Mouse (Mus musculus) ES-E14 (cell line): ENCODE data around the gene Dcaf8. TPM values are rescaled to one million over a fixed set of nuclear protein-coding genes. Genes with fewer than 3 reads are reported as not detected.

Experiments used
- DNase-seq: peaks from one replicate; pipeline ENCODE4 v3.0.0-alpha.2; 2013; ENCODE audit warnings: low read depth, low spot score
- H3K27ac ChIP-seq: 2 replicates; pipeline ENCODE4 v1.5.1; 2012; ENCODE audit warnings: low read depth, mild to moderate bottlenecking, low read length, moderate library complexity, mixed read lengths; ENCODE audit not compliant: poor library complexity, insufficient read depth, severe bottlenecking
- H3K36me3 ChIP-seq: 2 replicates; pipeline ENCODE4 v1.6.1; 2012; ENCODE audit warnings: mild to moderate bottlenecking, low read length, moderate library complexity, mixed read lengths; ENCODE audit not compliant: control insufficient read depth, poor library complexity, insufficient read depth, severe bottlenecking
- H3K4me1 ChIP-seq, 2 experiments: fragments of 150-350 bp in 1 of 2; sonication (generic) in 1 of 2; 2 replicates each; pipeline ENCODE4 v1.6.1; 2012; ENCODE audit warnings: low read length in 2 of 2, mild to moderate bottlenecking in 1 of 2, mixed read lengths in 1 of 2; ENCODE audit not compliant: control insufficient read depth in 2 of 2, insufficient read depth in 2 of 2, poor library complexity in 1 of 2
- H3K4me3 ChIP-seq, 2 experiments: fragments of 150-350 bp in 1 of 2; sonication (generic) in 1 of 2; 2 replicates each; pipeline ENCODE4 v1.5.1; 2012; ENCODE audit warnings: low read length in 2 of 2, low read depth in 1 of 2, mild to moderate bottlenecking in 1 of 2, mixed read lengths in 1 of 2; ENCODE audit not compliant: insufficient read depth in 1 of 2, poor library complexity in 1 of 2, severe bottlenecking in 1 of 2
- H3K9ac ChIP-seq: 2 replicates; pipeline ENCODE4 v1.6.1; 2012; ENCODE audit warnings: low read depth, mild to moderate bottlenecking, low read length, mixed read lengths; ENCODE audit not compliant: poor library complexity, insufficient read depth, severe bottlenecking
- H3K9me3 ChIP-seq: fragments of 150-350 bp; sonication (generic); 2 replicates; pipeline ENCODE4 v1.6.1; 2012; ENCODE audit warnings: low read depth, mild to moderate bottlenecking, low read length; ENCODE audit not compliant: control insufficient read depth, insufficient read depth
- CHD2 ChIP-seq: IDR thresholded peaks from 2 replicates; pipeline ENCODE4 v1.6.1; 2014; ENCODE audit warnings: mild to moderate bottlenecking, low read depth, low read length, inconsistent platforms
- HCFC1 ChIP-seq: IDR thresholded peaks from 2 replicates; pipeline ENCODE4 v1.6.1; 2012; ENCODE audit warnings: low read length, inconsistent platforms, borderline replicate concordance; ENCODE audit not compliant: insufficient read depth
- MAFK ChIP-seq: IDR thresholded peaks from 2 replicates; pipeline ENCODE4 v1.6.1; 2014; ENCODE audit warnings: mild to moderate bottlenecking, low read depth, low read length, inconsistent platforms; ENCODE audit not compliant: insufficient read depth
- ZC3H11A ChIP-seq: IDR thresholded peaks from 2 replicates; pipeline ENCODE4 v1.6.1; 2012; ENCODE audit warnings: low read depth, mild to moderate bottlenecking, inconsistent platforms, low read length, borderline replicate concordance
- ZNF384 ChIP-seq: IDR thresholded peaks from 2 replicates; pipeline ENCODE4 v1.6.1; 2012; ENCODE audit warnings: low read depth, low read length, inconsistent platforms
- in situ Hi-C, 2 experiments: fragments of 600-800 bp; cut with MboI; formaldehyde crosslinking; loops; one replicate each; pipeline ENCODE4 v1.15.1; 2025; ENCODE audit warnings: low sequenced_read_pairs in 2 of 2, inconsistent platforms in 1 of 2; ENCODE audit not compliant: unreplicated experiment in 2 of 2
- total RNA-seq: library from RNA; depleted of rRNA; stranded (reverse); fragments of 300-350 nt; gene quantifications from 2 replicates; pipeline ENCODE4 v1.2.3, GENCODE M21; 2012

The Dcaf8 gene
- total RNA-seq, 1 experiment = 58.0 TPM

DNA sequence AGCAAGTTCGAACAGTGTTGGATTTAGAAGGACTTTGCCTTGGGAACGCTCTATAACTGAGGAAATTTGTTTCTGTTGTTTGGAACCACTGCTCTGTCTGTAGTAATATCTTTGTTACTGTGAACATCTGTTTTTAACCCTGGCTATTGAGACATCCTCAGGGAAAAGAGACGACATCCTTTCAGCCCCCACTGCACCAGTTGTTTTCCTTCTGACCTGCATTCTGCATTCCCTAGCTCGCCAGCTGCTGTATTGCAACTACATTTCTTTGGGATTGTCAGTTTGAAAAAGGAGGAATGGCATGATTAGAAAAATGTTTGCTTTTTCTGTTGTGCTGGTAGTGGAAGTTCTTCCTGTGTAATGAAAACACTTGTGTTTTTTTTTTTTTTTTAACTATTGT is 33.0 kb downstream of the Dcaf8 start:
- H3K4me3 ChIP-seq = no peak overlapping the region
- no peak overlapping the region for H3K27ac ChIP-seq
- no peak overlapping the region for H3K9ac ChIP-seq
- TF ChIP-seq MAFK (no peak), ZC3H11A (no peak), HCFC1 (no peak), ZNF384 (no peak), CHD2 (no peak)
- H3K36me3 ChIP-seq = peaks cover 7% of the 10 kb centered on the region
- in situ Hi-C loops = no loop called here
- no peaks in the 10 kb centered on the region; the same call in 1 of the 2 replicates for H3K9me3 ChIP-seq
- H3K4me1 ChIP-seq = no peaks in the 10 kb centered on the region
- no peak for DNase-seq

DNA sequence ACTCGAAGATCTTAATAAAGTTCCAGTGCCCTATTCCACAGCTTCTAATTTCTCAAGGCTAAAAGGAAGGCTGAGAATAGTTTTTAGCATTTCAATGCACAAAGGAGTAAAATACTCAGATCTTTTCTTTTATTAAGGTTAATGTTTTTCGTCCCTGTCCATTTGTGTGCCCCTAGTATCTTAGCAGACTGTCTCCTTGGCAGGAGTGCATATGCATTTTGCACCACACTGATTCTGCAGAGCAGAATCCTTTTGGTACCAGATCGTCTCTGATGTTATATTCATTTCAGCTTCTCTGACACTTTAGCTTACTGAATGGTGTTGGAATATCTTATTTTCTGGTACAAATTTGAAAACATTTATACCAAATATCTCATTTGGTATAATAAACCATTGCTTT is 33.9 kb downstream of the Dcaf8 start:
- peaks cover 10% of the 10 kb centered on the region for H3K36me3 ChIP-seq
- no peak for TF ChIP-seq HCFC1
- TF ChIP-seq ZC3H11A = no peak
- TF ChIP-seq ZNF384 = no peak
- TF ChIP-seq MAFK = no peak
- TF ChIP-seq CHD2 = no peak
- no peaks in the 10 kb centered on the region; the same call in 1 of the 2 replicates for H3K9me3 ChIP-seq
- no peak overlapping the region for H3K4me3 ChIP-seq
- no peak for DNase-seq
- no peak overlapping the region for H3K9ac ChIP-seq
- in situ Hi-C loops = no loop called here
- no peak overlapping the region for H3K27ac ChIP-seq
- no peaks in the 10 kb centered on the region for H3K4me1 ChIP-seq

DNA sequence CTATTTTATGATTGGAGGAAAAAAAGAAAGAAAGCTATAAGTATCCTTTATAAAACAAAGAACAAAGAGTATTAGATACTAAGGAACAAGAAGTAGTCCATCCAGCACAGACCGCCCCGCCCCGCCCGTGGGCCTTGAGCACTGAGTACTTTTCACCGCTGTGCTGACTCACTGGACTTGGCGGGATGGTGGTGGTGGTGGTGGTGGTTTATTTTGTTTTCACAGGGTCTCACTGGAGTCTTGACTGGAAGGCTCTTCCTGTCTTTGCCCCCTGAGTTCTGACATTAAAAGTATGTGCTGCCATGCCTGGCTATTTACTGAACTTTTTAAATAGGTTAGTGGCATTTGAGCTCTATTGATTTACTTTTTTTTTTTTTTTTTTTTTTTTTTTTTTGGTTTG is 35.2 kb downstream of the Dcaf8 start:
- Histone ChIP-seq H3K9ac (no peak overlapping the region), H3K27ac (no peak overlapping the region), H3K36me3 (peaks cover 14% of the 10 kb centered on the region), H3K9me3 (no peaks in the 10 kb centered on the region; the same call in 1 of the 2 replicates), H3K4me3 (no peak overlapping the region), H3K4me1 (no peaks in the 10 kb centered on the region)
- DNase-seq = no peak
- TF ChIP-seq MAFK (no peak), ZNF384 (peak; percentile 45; the same call in 1 of the 2 replicates)
- in situ Hi-C loops = no loop called here

- no peak for DNase-seq
- Histone ChIP-seq H3K4me1 (no peaks in the 10 kb centered on the region), H3K27ac (no peak overlapping the region), H3K9me3 (no peaks in the 10 kb centered on the region; the same call in 1 of the 2 replicates), H3K36me3 (peaks cover 18% of the 10 kb centered on the region), H3K9ac (no peak overlapping the region), H3K4me3 (no peak overlapping the region)
- in situ Hi-C loops = no loop called here
- TF ChIP-seq CHD2 (no peak), ZC3H11A (no peak), ZNF384 (no peak), MAFK (no peak), HCFC1 (no peak)
These were observed 36.0 kb downstream of the Dcaf8 start for GRCm38 (mm10) chr1:172183915-172184314.

GRCm38 (mm10) chr1:172186401-172187289 is 38.8 kb downstream of the Dcaf8 start:
- no peak for DNase-seq
- Histone ChIP-seq H3K9ac (no peak overlapping the region), H3K4me1 (no peaks in the 10 kb centered on the region), H3K36me3 (peaks cover 25% of the 10 kb centered on the region), H3K27ac (no peak overlapping the region; the same call in 1 of the 2 replicates), H3K4me3 (no peak overlapping the region), H3K9me3 (no peaks in the 10 kb centered on the region; the same call in 1 of the 2 replicates)
- in situ Hi-C loops = no loop called here
- TF ChIP-seq CHD2 (no peak), ZC3H11A (no peak), HCFC1 (no peak), ZNF384 (no peak), MAFK (no peak)
